Mouse (Mus musculus): ENCODE data around the gene Cep112. TPM values are rescaled to one million over a fixed set of nuclear protein-coding genes. Genes with fewer than 3 reads are reported as not detected.
A peak's percentile ranks its signal among the peaks of the same experiment; 100 is the strongest.

The Cep112 gene
- polyA plus RNA-seq, 1 experiment from 2014 or later = 10.0 TPM

DNA sequence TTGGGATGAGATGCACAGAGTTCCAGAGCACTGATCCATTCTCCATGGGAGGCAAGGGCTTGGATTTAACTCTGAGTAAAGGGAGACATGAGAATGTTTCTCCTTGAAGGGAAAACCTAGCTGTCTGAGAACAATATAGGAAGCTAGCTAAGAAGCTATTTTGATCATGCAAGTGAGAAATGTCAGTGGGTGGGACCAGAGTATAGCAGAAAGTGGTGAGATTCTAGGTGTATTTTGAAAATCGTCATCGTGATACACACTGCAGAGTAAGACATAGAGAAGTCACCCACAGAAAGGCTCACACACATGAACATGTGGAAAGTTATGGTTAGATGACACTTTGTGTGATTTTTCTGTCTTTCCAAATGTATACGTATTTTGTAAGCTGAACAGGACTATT, 257.0 kb downstream of the Cep112 start:
- Histone ChIP-seq H3K4me3 (ENCODE audit: low read depth, low read length) (no peak overlapping the region), H3K27ac (ENCODE audit: low read depth, low read length) (no peak overlapping the region), H3K4me2 (ENCODE audit: low read depth) (no peak overlapping the region), H3K9ac (ENCODE audit: low read length) (no peak overlapping the region), H3K27me3 (ENCODE audit: control insufficient read depth, insufficient read depth, low read length) (no peaks in the 10 kb centered on the region), H3K36me3 (ENCODE audit: control insufficient read depth, insufficient read depth, low read length) (no peaks in the 10 kb centered on the region), H3K4me1 (ENCODE audit: control insufficient read depth, insufficient read depth, low read length) (no peaks in the 10 kb centered on the region), H3K9me3 (ENCODE audit: control insufficient read depth, low read length) (no peaks in the 10 kb centered on the region)
- ATAC-seq (ENCODE audit: insufficient read depth, low FRiP score, low TSS enrichment) (no peak), DNase-seq (ENCODE audit: low spot score) (no peak)
- 95% methylated on average over 3 of the region's 3 CpGs for WGBS

DNA sequence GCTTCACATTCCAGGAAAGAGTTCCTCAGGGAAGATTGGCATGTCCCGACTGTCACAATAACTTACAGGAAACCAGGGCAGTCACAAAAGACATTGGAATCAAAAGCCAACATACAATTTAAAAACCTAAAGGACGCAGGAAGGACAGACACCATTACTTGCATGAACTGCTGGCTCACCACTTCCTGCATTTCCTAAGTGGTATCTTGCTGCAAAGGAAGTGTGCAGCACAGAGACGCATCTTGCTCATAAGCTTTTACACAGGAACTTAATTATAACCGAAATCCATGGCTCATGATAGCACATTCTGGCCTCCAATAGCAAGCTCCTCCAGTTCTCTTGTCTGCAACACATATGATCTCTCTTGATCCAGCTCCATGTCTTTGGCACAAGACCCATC, 271.6 kb downstream of the Cep112 start:
- DNase-seq (ENCODE audit: low spot score) = no peak
- Histone ChIP-seq H3K9me3 (ENCODE audit: control insufficient read depth, low read length) (no peaks in the 10 kb centered on the region), H3K4me1 (ENCODE audit: control insufficient read depth, insufficient read depth, low read length) (no peaks in the 10 kb centered on the region), H3K27me3 (ENCODE audit: control insufficient read depth, insufficient read depth, low read length) (no peaks in the 10 kb centered on the region), H3K4me2 (ENCODE audit: low read depth) (no peak overlapping the region), H3K36me3 (ENCODE audit: control insufficient read depth, insufficient read depth, low read length) (no peaks in the 10 kb centered on the region), H3K9ac (ENCODE audit: low read length) (no peak overlapping the region), H3K4me3 (ENCODE audit: low read depth, low read length) (no peak overlapping the region), H3K27ac (ENCODE audit: low read depth, low read length) (no peak overlapping the region)
- no peak for ATAC-seq (ENCODE audit: insufficient read depth, low FRiP score, low TSS enrichment)
- WGBS = 89% methylated on average over 4 of the region's 4 CpGs

DNA sequence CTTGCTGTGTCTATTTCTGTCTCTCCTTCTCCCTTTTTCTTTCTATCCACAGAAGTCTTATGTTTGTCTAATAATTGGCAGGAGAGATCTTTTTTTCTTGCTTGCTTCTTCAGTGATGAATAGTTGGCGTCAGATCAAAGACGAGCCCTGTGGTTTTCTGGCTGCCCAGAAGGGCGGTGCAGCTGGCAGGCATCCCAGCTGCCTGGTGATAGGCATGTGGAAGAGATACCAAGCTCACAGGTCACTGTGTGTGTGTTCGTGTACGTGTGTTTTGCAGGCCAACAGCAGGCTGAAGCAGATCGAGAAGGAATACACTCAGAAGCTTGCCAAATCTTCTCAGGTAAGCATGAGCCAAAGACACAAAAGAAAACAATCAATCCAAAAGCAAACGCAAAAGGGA, 327.3 kb downstream of the Cep112 start:
- DNase-seq (ENCODE audit: low spot score) (peak; percentile 19), ATAC-seq (ENCODE audit: insufficient read depth, low FRiP score, low TSS enrichment) (no peak)
- 61% methylated on average over 7 of the region's 7 CpGs for WGBS
- Histone ChIP-seq H3K4me1 (ENCODE audit: control insufficient read depth, insufficient read depth, low read length) (no peaks in the 10 kb centered on the region), H3K9ac (ENCODE audit: low read length) (no peak overlapping the region), H3K4me3 (ENCODE audit: low read depth, low read length) (no peak overlapping the region), H3K27me3 (ENCODE audit: control insufficient read depth, insufficient read depth, low read length) (no peaks in the 10 kb centered on the region), H3K36me3 (ENCODE audit: control insufficient read depth, insufficient read depth, low read length) (no peaks in the 10 kb centered on the region), H3K4me2 (ENCODE audit: low read depth) (no peak overlapping the region), H3K27ac (ENCODE audit: low read depth, low read length) (no peak overlapping the region), H3K9me3 (ENCODE audit: control insufficient read depth, low read length) (no peaks in the 10 kb centered on the region)

DNA sequence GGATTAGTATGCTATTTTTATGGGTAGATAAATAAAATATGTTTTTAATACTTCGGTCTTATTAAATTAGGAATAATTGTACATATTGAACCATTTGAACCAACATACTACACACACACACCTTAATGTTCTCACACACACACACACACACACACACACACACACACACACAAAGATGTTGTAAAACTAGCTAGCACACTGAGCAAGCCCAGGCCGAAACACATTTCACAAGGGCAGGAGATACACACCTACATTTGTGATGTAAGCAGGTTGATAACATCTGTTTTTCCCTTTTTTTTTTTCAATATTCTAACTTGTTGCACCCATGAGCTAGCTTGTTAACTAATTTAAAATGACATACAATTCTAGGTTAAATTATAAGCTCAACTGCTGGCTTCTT, 327.8 kb downstream of the Cep112 start:
- no peak overlapping the region for H3K4me2 ChIP-seq (ENCODE audit: low read depth)
- no peak overlapping the region for H3K27ac ChIP-seq (ENCODE audit: low read depth, low read length)

DNA sequence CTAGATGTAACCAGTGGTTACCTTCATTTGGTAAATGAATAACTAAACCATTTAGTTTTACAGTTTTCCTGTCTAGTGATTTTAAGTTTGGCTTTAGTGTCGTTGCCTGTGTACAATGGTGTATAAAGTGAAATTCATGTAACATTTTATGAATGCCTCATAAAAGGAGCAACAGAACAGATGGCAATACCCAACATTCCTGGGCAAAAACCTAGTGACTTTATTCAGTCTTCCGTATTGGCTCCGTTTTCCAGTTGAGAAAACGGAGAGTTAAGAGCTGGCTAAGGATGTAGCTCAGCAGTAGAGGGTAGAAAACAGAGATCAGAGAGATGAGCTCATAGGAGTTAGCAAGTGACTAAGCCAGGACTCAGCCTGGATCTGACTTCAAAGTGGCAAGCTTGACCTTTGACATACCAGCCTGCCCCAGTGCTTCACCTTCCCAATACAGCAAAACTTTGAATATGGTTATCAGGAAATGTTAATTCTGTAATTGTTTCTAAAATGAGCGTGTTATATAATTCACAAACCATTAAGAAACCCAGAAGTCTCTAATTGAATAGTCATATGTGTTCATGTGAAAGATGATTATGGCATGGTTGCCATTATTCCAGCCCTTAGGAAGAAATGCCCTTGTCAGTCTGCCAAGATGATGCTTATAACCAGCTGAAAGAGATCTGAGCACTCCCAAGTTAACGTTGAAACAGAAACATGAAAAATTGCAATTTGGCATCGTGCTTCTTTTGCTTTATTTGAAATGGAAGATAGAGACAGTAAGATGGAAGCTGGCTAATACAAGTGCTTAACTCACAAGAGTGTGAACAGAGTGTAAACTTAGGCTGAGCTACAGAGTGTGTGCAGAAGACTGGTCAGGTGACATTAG, 328.6 kb downstream of the Cep112 start:
- Histone ChIP-seq H3K36me3 (ENCODE audit: control insufficient read depth, insufficient read depth, low read length) (no peaks in the 10 kb centered on the region), H3K9ac (ENCODE audit: low read length) (no peak overlapping the region)
- DNase-seq (ENCODE audit: low spot score) = no peak

More for the DNA sequence above, 327.8 kb downstream of the Cep112 start:
- 95% methylated on average over 2 of the region's 2 CpGs for WGBS
- DNase-seq (ENCODE audit: low spot score) (no peak), ATAC-seq (ENCODE audit: insufficient read depth, low FRiP score, low TSS enrichment) (no peak)
- no peaks in the 10 kb centered on the region for H3K4me1 ChIP-seq (ENCODE audit: control insufficient read depth, insufficient read depth, low read length)
- no peak overlapping the region for H3K9ac ChIP-seq (ENCODE audit: low read length)
- no peaks in the 10 kb centered on the region for H3K36me3 ChIP-seq (ENCODE audit: control insufficient read depth, insufficient read depth, low read length)
- H3K27me3 ChIP-seq (ENCODE audit: control insufficient read depth, insufficient read depth, low read length) = no peaks in the 10 kb centered on the region
- H3K4me3 ChIP-seq (ENCODE audit: low read depth, low read length) = no peak overlapping the region
- H3K9me3 ChIP-seq (ENCODE audit: control insufficient read depth, low read length) = no peaks in the 10 kb centered on the region

DNA sequence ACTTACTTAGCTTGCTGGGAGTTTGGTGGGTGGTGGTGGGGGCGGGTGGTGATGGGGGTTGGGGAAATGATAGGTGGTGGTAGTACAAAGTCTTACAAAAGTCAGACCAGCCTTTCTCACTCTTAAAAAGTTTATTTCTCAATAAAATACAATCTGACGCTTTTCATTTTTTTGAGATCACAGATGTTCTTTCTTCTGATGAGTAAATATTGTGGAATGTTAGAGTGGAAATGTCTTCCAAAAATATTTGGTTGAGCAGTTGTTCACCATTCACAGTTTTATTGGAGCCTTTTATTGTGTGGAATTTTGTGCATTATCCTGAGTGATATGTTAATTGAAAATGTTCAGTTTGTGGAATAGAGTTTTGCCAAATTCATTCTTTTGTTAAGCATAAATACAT, 332.2 kb downstream of the Cep112 start:
- no peak for ATAC-seq (ENCODE audit: insufficient read depth, low FRiP score, low TSS enrichment)

More for the DNA sequence above, 328.6 kb downstream of the Cep112 start:
- 82% methylated on average over 7 of the region's 7 CpGs for WGBS
- H3K27me3 ChIP-seq (ENCODE audit: control insufficient read depth, insufficient read depth, low read length) = no peaks in the 10 kb centered on the region
- H3K9me3 ChIP-seq (ENCODE audit: control insufficient read depth, low read length) = no peaks in the 10 kb centered on the region
- H3K4me1 ChIP-seq (ENCODE audit: control insufficient read depth, insufficient read depth, low read length) = no peaks in the 10 kb centered on the region
- ATAC-seq (ENCODE audit: insufficient read depth, low FRiP score, low TSS enrichment) = no peak
- H3K4me2 ChIP-seq (ENCODE audit: low read depth) = no peak overlapping the region
- H3K27ac ChIP-seq (ENCODE audit: low read depth, low read length) = no peak overlapping the region
- no peak overlapping the region for H3K4me3 ChIP-seq (ENCODE audit: low read depth, low read length)

DNA sequence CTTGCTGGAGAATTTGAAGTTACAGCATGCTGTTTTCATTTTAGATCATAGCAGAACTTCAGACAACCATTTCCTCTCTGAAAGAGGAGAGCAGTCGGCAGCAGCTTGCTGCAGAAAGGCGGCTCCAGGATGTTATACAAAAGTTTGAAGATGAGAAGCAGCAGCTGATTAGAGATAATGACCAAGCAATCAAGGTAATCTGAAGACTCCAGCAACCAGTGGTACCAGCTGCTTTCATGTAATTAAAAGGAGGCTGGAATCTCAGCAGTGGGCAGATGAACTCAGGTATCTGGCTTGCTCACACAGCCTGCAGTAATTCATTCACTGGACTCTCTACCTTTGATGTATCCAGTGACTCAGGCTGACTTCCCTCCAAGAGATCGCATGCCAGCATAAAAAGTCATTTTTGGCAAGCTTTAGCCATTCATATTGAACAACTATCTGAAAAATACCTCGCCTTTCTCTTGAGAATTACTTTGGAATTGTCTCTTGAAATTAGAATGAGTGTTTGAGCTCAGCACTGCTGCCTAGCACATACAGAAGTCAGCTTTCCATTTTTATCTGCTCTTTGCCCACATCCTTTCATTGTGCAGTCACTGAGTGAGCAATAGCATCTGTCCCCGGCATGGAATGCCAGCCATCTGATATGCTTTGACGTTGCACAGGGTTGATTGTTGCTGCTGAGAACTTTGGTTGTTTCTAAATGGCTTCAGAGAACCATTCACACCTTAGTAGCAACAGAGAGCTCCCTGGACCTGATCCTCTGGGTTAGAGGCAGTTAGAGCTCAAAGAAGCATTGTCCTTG, 332.8 kb downstream of the Cep112 start:
- H3K36me3 ChIP-seq (ENCODE audit: control insufficient read depth, insufficient read depth, low read length) = no peaks in the 10 kb centered on the region
- no peak overlapping the region for H3K4me2 ChIP-seq (ENCODE audit: low read depth)
- DNase-seq (ENCODE audit: low spot score) (no peak), ATAC-seq (ENCODE audit: insufficient read depth, low FRiP score, low TSS enrichment) (no peak)
- WGBS = 71% methylated on average over 6 of the region's 6 CpGs
- H3K4me3 ChIP-seq (ENCODE audit: low read depth, low read length) = no peak overlapping the region
- H3K27me3 ChIP-seq (ENCODE audit: control insufficient read depth, insufficient read depth, low read length) = no peaks in the 10 kb centered on the region
- H3K27ac ChIP-seq (ENCODE audit: low read depth, low read length) = no peak overlapping the region
- H3K4me1 ChIP-seq (ENCODE audit: control insufficient read depth, insufficient read depth, low read length) = no peaks in the 10 kb centered on the region
- no peak overlapping the region for H3K9ac ChIP-seq (ENCODE audit: low read length)
- no peaks in the 10 kb centered on the region for H3K9me3 ChIP-seq (ENCODE audit: control insufficient read depth, low read length)

More for the DNA sequence above, 332.2 kb downstream of the Cep112 start:
- WGBS = 92% methylated on average over 2 of the region's 2 CpGs
- H3K9me3 ChIP-seq (ENCODE audit: control insufficient read depth, low read length) = no peaks in the 10 kb centered on the region
- no peaks in the 10 kb centered on the region for H3K4me1 ChIP-seq (ENCODE audit: control insufficient read depth, insufficient read depth, low read length)
- no peaks in the 10 kb centered on the region for H3K36me3 ChIP-seq (ENCODE audit: control insufficient read depth, insufficient read depth, low read length)
- H3K4me3 ChIP-seq (ENCODE audit: low read depth, low read length) = no peak overlapping the region
- no peak overlapping the region for H3K9ac ChIP-seq (ENCODE audit: low read length)
- H3K4me2 ChIP-seq (ENCODE audit: low read depth) = no peak overlapping the region
- no peaks in the 10 kb centered on the region for H3K27me3 ChIP-seq (ENCODE audit: control insufficient read depth, insufficient read depth, low read length)
- no peak for DNase-seq (ENCODE audit: low spot score)
- no peak overlapping the region for H3K27ac ChIP-seq (ENCODE audit: low read depth, low read length)

DNA sequence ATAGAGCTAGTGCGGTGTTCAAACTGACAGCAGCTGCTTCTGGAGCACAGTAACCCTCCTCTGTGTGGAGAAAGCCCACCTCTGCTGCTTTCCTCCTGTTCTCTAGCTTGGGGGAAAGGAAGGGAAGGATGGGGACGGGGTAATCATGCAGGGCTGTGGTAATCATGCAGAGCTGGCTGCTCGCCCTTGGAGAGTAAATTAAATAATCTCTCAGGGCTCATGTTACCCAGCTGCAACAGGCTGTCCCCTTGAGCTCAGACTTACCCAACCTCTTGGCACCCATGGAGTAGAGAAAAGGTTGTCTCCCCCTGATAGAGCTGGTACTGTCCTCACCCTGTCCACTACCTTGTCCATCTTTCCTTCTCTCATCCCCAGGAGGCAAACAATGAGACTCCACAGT, 345.1 kb downstream of the Cep112 start:
- Histone ChIP-seq H3K9me3 (ENCODE audit: control insufficient read depth, low read length) (no peaks in the 10 kb centered on the region), H3K4me3 (ENCODE audit: low read depth, low read length) (no peak overlapping the region), H3K27ac (ENCODE audit: low read depth, low read length) (no peak overlapping the region), H3K9ac (ENCODE audit: low read length) (no peak overlapping the region), H3K36me3 (ENCODE audit: control insufficient read depth, insufficient read depth, low read length) (no peaks in the 10 kb centered on the region), H3K27me3 (ENCODE audit: control insufficient read depth, insufficient read depth, low read length) (no peaks in the 10 kb centered on the region), H3K4me2 (ENCODE audit: low read depth) (no peak overlapping the region), H3K4me1 (ENCODE audit: control insufficient read depth, insufficient read depth, low read length) (no peaks in the 10 kb centered on the region)
- DNase-seq (ENCODE audit: low spot score) (no peak), ATAC-seq (ENCODE audit: insufficient read depth, low FRiP score, low TSS enrichment) (no peak)
- WGBS = 55% methylated on average over 3 of the region's 3 CpGs
